Mouse (Mus musculus) spleen, adult 2 months (tissue): ENCODE measurements at regions not wholly inside any gene's neighbourhood (a gene's known extent, or its start where the extent isn't known, plus 50 kb on each side); places are given as distances from the start of the nearest gene placed in this dataset.

Source experiments
- DNase-seq, 2 experiments: peaks; one replicate each; pipeline versions ENCODE4 v3.0.0 to v3.0.0-alpha.2; 2012 to 2021; ENCODE audit warnings: low spot score in 2 of 2, low read depth in 1 of 2
- H3K27ac ChIP-seq: fragments of 200-500 bp; 2 replicates; pipeline ENCODE4 v1.5.1; 2012; ENCODE audit warnings: low read length, inconsistent platforms; ENCODE audit not compliant: insufficient read depth
- H3K27me3 ChIP-seq: fragments of 200-500 bp; 2 replicates; pipeline ENCODE4 v1.6.1; 2012; ENCODE audit warnings: mild to moderate bottlenecking, moderate library complexity, low read length, inconsistent platforms; ENCODE audit not compliant: control insufficient read depth, insufficient read depth
- H3K36me3 ChIP-seq: fragments of 200-500 bp; 2 replicates; pipeline ENCODE4 v1.6.1; 2012; ENCODE audit warnings: mild to moderate bottlenecking, low read length, inconsistent platforms; ENCODE audit not compliant: control insufficient read depth, insufficient read depth
- H3K4me1 ChIP-seq: fragments of 200-500 bp; 2 replicates; pipeline ENCODE4 v1.6.1; 2011; ENCODE audit warnings: inconsistent platforms; ENCODE audit not compliant: control insufficient read depth, insufficient read depth, insufficient read length
- H3K4me3 ChIP-seq: fragments of 200-500 bp; 2 replicates; pipeline ENCODE4 v1.5.1; 2011; ENCODE audit warnings: mild to moderate bottlenecking, inconsistent platforms; ENCODE audit not compliant: insufficient read depth, insufficient read length; ENCODE audit errors: extremely low read depth
- CTCF ChIP-seq: fragments of 200-500 bp; IDR thresholded peaks from 2 replicates; pipeline ENCODE4 v1.5.1; 2011; ENCODE audit warnings: mild to moderate bottlenecking, inconsistent platforms; ENCODE audit not compliant: insufficient read depth, insufficient read length, insufficient replicate concordance; ENCODE audit errors: extremely low read depth
- POLR2A ChIP-seq: fragments of 200-500 bp; IDR thresholded peaks from 2 replicates; pipeline ENCODE4 v1.6.1; 2011; ENCODE audit warnings: low read depth, low read length, inconsistent platforms
- WGBS: fragments of 180-500 bp; shearing (Covaris S2); methylation state at CpG from one replicate; pipeline ENCODE4 v1.1.7; 2018; 5-methylcytosine and 5-hydroxymethylcytosine counted together

DNA sequence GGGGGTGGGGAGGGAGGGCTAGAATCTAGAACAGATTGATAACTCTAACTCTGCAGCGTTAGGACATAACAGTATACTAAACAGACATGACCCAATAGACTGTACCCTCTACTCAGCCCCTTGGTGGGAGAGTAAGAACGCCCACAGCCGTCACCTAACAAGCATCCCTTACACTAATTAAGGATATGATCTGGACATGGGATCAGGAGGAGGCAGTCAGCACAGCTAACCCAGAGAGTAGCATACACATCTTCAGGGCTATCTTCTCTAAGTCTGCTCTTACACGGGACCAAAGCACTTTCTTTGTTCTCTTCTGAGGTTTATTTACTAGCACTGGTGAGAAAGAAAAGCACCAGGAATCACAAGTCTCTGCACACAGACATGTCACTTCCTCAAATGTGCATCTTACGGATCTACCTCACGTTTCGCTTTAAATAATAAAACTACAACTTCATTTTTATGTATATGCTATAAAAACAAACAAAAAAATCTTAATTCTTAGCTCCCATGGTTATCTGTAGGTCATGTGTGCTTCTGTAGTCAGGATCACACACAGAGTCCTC is 128.0 kb upstream of the Klf14 start:
- Histone ChIP-seq H3K36me3 (peaks cover 50% of the 10 kb centered on the region), H3K4me3 (no peak overlapping the region), H3K27me3 (no peaks in the 10 kb centered on the region), H3K27ac (peak overlapping the region; percentile 62), H3K4me1 (peaks cover 9% of the 10 kb centered on the region; the same call in 1 of the 2 replicates)
- TF ChIP-seq CTCF: no peak
- no peak for TF ChIP-seq POLR2A
- DNase-seq: no peak
- WGBS: 61% methylated on average over 7 of the region's 7 CpGs

GRCm38 (mm10) chr6:31087511-31087910 is 128.6 kb upstream of the Klf14 start:
- peak overlapping the region; percentile 27 for H3K27ac ChIP-seq
- TF ChIP-seq POLR2A (no peak), CTCF (no peak)
- no peak for DNase-seq
- 90% methylated on average over 4 of the region's 4 CpGs for WGBS
- no peaks in the 10 kb centered on the region for H3K27me3 ChIP-seq
- peaks cover 9% of the 10 kb centered on the region; the same call in 1 of the 2 replicates for H3K4me1 ChIP-seq
- no peak overlapping the region for H3K4me3 ChIP-seq
- peaks cover 46% of the 10 kb centered on the region for H3K36me3 ChIP-seq

DNA sequence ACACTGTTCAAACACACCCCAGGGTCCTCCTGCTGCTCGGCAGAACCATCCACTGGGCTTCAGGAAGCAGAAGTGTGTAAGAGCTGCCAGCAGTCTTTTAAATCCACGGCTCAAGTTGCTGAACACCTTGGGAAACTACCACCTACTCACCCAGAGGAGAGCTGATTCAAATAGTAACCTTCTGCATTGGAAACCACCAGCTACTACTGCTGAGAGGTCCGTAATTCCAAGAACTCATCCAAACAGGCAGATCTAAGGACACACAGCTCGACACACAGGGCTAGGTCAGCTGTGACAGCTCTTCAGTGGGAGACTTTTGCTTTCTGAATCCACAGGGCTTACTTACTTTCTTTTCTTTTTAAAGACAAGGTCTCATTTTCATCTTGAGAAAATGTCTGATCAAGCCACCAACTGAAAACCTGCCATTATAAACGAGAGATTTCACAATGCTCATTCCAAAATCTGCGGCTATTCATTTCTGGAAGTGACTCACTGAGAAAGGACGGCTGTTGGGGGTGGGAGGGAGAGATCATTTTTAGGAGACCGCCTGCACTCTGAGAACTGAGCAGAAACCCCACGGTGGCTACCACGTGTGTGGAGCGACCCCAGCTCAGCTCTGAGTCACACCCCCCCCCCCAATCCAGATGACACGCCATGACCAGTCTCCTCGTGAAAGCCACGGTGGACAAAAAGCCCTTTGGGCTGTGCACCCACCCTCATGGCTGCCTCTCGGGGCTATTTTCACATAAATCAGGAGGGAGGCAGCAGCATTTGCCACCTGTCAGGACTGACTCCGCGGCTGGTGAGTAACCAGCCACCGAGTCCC is 129.5 kb upstream of the Klf14 start:
- Histone ChIP-seq H3K4me1 (peaks cover 9% of the 10 kb centered on the region; the same call in 1 of the 2 replicates), H3K36me3 (peaks cover 43% of the 10 kb centered on the region), H3K27ac (peak overlapping the region; percentile 51; the same call in 1 of the 2 replicates), H3K4me3 (no peak overlapping the region), H3K27me3 (no peaks in the 10 kb centered on the region)
- TF ChIP-seq CTCF (no peak), POLR2A (no peak)
- DNase-seq: no peak
- WGBS: 34% methylated on average over 18 of the region's 18 CpGs

- Histone ChIP-seq H3K4me1 (peaks cover 9% of the 10 kb centered on the region; the same call in 1 of the 2 replicates), H3K36me3 (peaks cover 43% of the 10 kb centered on the region), H3K4me3 (no peak overlapping the region), H3K27ac (peak overlapping the region; percentile 51; the same call in 1 of the 2 replicates), H3K27me3 (no peaks in the 10 kb centered on the region)
- WGBS: 53% methylated on average over 5 of the region's 5 CpGs
- no peak for DNase-seq
- TF ChIP-seq POLR2A: no peak
- TF ChIP-seq CTCF: no peak
Measured at GRCm38 (mm10) chr6:31088973-31089368, 130.1 kb upstream of the Klf14 start.

DNA sequence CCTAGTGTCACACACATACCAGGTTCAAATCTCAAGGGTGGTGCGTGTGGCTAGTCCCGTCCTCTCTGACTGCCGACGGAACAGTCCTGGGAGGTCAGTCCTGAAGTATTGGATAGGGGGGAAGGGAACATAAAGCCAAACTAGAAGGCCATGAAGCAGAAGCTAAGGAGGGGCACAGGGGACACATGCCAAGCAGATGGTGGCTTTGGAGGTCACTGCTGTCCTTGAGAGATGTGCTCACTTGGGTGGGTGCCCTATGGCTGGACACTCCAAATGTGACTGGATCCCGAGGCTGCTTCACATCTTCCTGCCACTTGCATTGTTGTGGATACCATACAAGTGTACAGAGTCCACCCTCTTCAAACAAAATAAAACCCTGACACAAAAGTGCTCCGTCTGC is 131.4 kb upstream of the Klf14 start:
- Histone ChIP-seq H3K4me1 (peaks cover 9% of the 10 kb centered on the region; the same call in 1 of the 2 replicates), H3K27me3 (no peaks in the 10 kb centered on the region), H3K4me3 (no peak overlapping the region), H3K27ac (no peak overlapping the region), H3K36me3 (peaks cover 43% of the 10 kb centered on the region)
- TF ChIP-seq POLR2A (no peak), CTCF (no peak)
- WGBS: 91% methylated on average over 6 of the region's 6 CpGs
- no peak for DNase-seq

- 90% methylated on average over 7 of the region's 7 CpGs for WGBS
Measured at GRCm38 (mm10) chr6:31090791-31091190, 131.9 kb upstream of the Klf14 start.

GRCm38 (mm10) chr6:31092324-31092723 is 133.4 kb upstream of the Klf14 start:
- no peak for TF ChIP-seq POLR2A
- no peak overlapping the region for H3K27ac ChIP-seq

More at GRCm38 (mm10) chr6:31090791-31091190, 131.9 kb upstream of the Klf14 start:
- Histone ChIP-seq H3K4me1 (peaks cover 9% of the 10 kb centered on the region; the same call in 1 of the 2 replicates), H3K27me3 (no peaks in the 10 kb centered on the region), H3K36me3 (peaks cover 42% of the 10 kb centered on the region), H3K4me3 (no peak overlapping the region), H3K27ac (no peak overlapping the region)
- DNase-seq: no peak
- TF ChIP-seq CTCF: no peak

More at GRCm38 (mm10) chr6:31092324-31092723, 133.4 kb upstream of the Klf14 start:
- no peak overlapping the region for H3K4me3 ChIP-seq
- WGBS: 94% methylated on average over 6 of the region's 6 CpGs
- peaks cover 33% of the 10 kb centered on the region for H3K36me3 ChIP-seq
- H3K4me1 ChIP-seq: peaks cover 7% of the 10 kb centered on the region; the same call in 1 of the 2 replicates
- DNase-seq: no peak
- H3K27me3 ChIP-seq: no peaks in the 10 kb centered on the region
